Mouse (Mus musculus): ENCODE data around the gene 5830473C10Rik.
A peak's percentile ranks its signal among the peaks of the same experiment; 100 is the strongest.

- TF ChIP-seq CTCF (IDR thresholded peaks at IDR 0.05; ENCODE audit: insufficient read depth, low read length) = no peak
- TF ChIP-seq POLR2A (IDR thresholded peaks at IDR 0.05; ENCODE audit: borderline replicate concordance, extremely low read depth, low read depth, low read length) = peak; percentile 20; the same call in 1 of the 2 replicates
These were observed 79.6 kb downstream of the 5830473C10Rik start, which contains the start of gene Rassf6 for GRCm38 (mm10) chr5:90640286-90641217.

All from lung, adult 2 months (tissue).